Mouse (Mus musculus): ENCODE results near the gene Pitx3. TPM values are rescaled to one million over a fixed set of nuclear protein-coding genes. Genes with fewer than 3 reads are reported as not detected.

Gene Pitx3
- not detected for polyA plus RNA-seq (2017; shearing (Covaris generic))

GRCm38 (mm10) chr19:46147511-46148371, at the start of gene Pitx3:
TSS of gene Pitx3 (minus strand) at chr19:46148326.

GRCm38 (mm10) chr19:46152127-46152803, 4.1 kb upstream of the Pitx3 start, which contains the start of gene Gbf1:
TSS of gene Gbf1 (plus strand) at chr19:46152509.

GRCm38 (mm10) chr19:46131694-46132525, 16.2 kb downstream of the Pitx3 start, which contains the start of gene Elovl3:
TSS of gene Elovl3 (plus strand) at chr19:46131897.

Other genes with a start within 250 kb of the Pitx3 start
- 16.1 TPM for gene Armh3, start 149.8 kb downstream of the Pitx3 start, polyA plus RNA-seq (2017; shearing (Covaris generic))
- gene Hps6, start 144.8 kb downstream of the Pitx3 start, polyA plus RNA-seq (2017; shearing (Covaris generic)) = 20.6 TPM
- 65.2 TPM for gene Pprc1, start 103.4 kb downstream of the Pitx3 start, polyA plus RNA-seq (2017; shearing (Covaris generic))
- 41.3 TPM for gene Ldb1, start 103.1 kb downstream of the Pitx3 start, polyA plus RNA-seq (2017; shearing (Covaris generic))
- 96.7 TPM for gene Nolc1, start 72.5 kb downstream of the Pitx3 start, polyA plus RNA-seq (2017; shearing (Covaris generic))
- not detected for gene Elovl3, start 16.4 kb downstream of the Pitx3 start, polyA plus RNA-seq (2017; shearing (Covaris generic))
- 91.4 TPM for gene Gbf1, start 4.2 kb upstream of the Pitx3 start, polyA plus RNA-seq (2017; shearing (Covaris generic))
- 91.2 TPM for gene Nfkb2, start 156.0 kb upstream of the Pitx3 start, polyA plus RNA-seq (2017; shearing (Covaris generic))
- 6.8 TPM for gene Psd, start 178.8 kb upstream of the Pitx3 start, polyA plus RNA-seq (2017; shearing (Covaris generic))
- 7.8 TPM for gene Fbxl15, start 179.9 kb upstream of the Pitx3 start, polyA plus RNA-seq (2017; shearing (Covaris generic))
- gene Cuedc2, start 190.4 kb upstream of the Pitx3 start, polyA plus RNA-seq (2017; shearing (Covaris generic)) = 58.1 TPM
- 11.3 TPM for gene Mfsd13a, start 192.8 kb upstream of the Pitx3 start, polyA plus RNA-seq (2017; shearing (Covaris generic))
- gene 2310034G01Rik, start 202.0 kb upstream of the Pitx3 start, polyA plus RNA-seq (2017; shearing (Covaris generic)) = 0.21 TPM
- 108 TPM for gene Actr1a, start 247.4 kb upstream of the Pitx3 start, polyA plus RNA-seq (2017; shearing (Covaris generic))
- gene Sufu, start 248.6 kb upstream of the Pitx3 start, polyA plus RNA-seq (2017; shearing (Covaris generic)) = 45.4 TPM